Comparison of ENCODE assay signal across 8 mouse cellular contexts in the genomic region with DNA sequence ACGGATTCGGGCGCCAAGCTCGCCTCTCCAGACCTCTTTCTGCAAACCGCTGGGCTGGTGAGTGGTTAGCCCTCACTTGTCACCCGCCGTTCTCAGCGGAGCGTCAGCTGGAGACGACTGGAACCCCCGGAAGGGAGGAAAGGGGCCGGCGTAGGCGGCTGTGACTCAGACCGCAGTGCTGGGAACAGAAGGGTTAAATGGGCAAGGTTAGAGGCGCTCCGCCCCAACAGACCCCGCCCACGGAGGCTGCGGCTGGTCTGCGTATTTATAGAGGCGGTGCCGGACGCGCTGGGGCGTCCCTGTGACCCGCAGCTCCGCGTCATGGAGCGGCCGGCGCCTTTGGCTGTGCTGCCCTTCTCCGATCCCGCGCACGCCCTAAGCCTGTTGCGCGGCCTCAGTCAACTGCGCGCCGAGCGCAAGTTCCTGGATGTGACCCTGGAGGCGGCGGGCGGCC. TPM values are rescaled to one million over a fixed set of nuclear protein-coding genes. Genes with fewer than 3 reads are reported as not detected.
DNase-seq lines count a peak whose midpoint lies in the region; ATAC-seq and TF ChIP-seq lines count a peak whose summit lies in the region.

A gene (plus strand): TSS at position 182 of the 454 bp plus-strand sequence.

- peak within 1 kb of the TSS; percentile 62 for H3K27ac ChIP-seq in forebrain, embryonic 15.5 days (replicated peaks)
- H3K27ac ChIP-seq in layer of hippocampus, adult 2 months, result peak within 1 kb of the TSS; percentile 97
- peak within 1 kb of the TSS; percentile 95 for H3K27ac ChIP-seq in lung, embryonic 14.5 days (ENCODE audit: low read depth)
- H3K27ac ChIP-seq in olfactory bulb, adult 2 months (ENCODE audit: insufficient read depth, low read depth, low read length), result peak within 1 kb of the TSS; percentile 73
- H3K27ac ChIP-seq in thymus, adult 2 months (ENCODE audit: control insufficient read depth, insufficient read depth, low read length), result peak within 1 kb of the TSS; percentile 20; the same call in 1 of the 2 replicates

- DNase-seq in ES-CJ7 (ENCODE audit: low read depth, low spot score), result peak; percentile 91
- peak; percentile 90 for DNase-seq in cerebellum, adult 11 months
- DNase-seq in heart, postnatal 25 days (ENCODE audit: low spot score), result peak; percentile 93
- peak; percentile 90 to 93 for DNase-seq in layer of hippocampus, adult 2 months (ENCODE audit: low spot score in 2 of 2)
- DNase-seq in lung, embryonic 14.5 days, result peak; percentile 98
- DNase-seq in thymus, adult 2 months, result peak; percentile 90

- peak within 1 kb of the TSS; percentile 46 for H3K9ac ChIP-seq in forebrain, embryonic 15.5 days (replicated peaks)
- H3K9ac ChIP-seq in lung, embryonic 14.5 days, result peak within 1 kb of the TSS; percentile 67

- no peaks in the 10 kb centered on the region for H3K9me3 ChIP-seq in forebrain, embryonic 15.5 days
- H3K9me3 ChIP-seq in lung, embryonic 14.5 days (ENCODE audit: low read depth, low read length), result no peaks in the 10 kb centered on the region

- peak within 1 kb of the TSS; percentile 78 for H3K4me3 ChIP-seq in forebrain, embryonic 15.5 days
- peak within 1 kb of the TSS; percentile 93 for H3K4me3 ChIP-seq in layer of hippocampus, adult 2 months
- peak within 1 kb of the TSS; percentile 79 for H3K4me3 ChIP-seq in lung, embryonic 14.5 days (ENCODE audit: low read depth, low read length)
- H3K4me3 ChIP-seq in olfactory bulb, adult 2 months (ENCODE audit: insufficient read depth, low read depth, low read length), result peak within 1 kb of the TSS; percentile 78
- peak within 1 kb of the TSS; percentile 93 for H3K4me3 ChIP-seq in thymus, adult 2 months (ENCODE audit: control insufficient read depth, insufficient read depth, low read length)

- TF ChIP-seq CTCF in layer of hippocampus, adult 2 months (conservative IDR thresholded peaks at IDR 0.05), result no peak
- no peak for TF ChIP-seq CTCF in lung, embryonic 14.5 days (IDR thresholded peaks at IDR 0.05; ENCODE audit: low read depth)
- TF ChIP-seq CTCF in olfactory bulb, adult 2 months (IDR thresholded peaks at IDR 0.05; ENCODE audit: insufficient read depth, low read depth, low read length), result no peak
- peak; percentile 44; the same call in 1 of the 2 replicates for TF ChIP-seq CTCF in thymus, adult 2 months (IDR thresholded peaks at IDR 0.05; ENCODE audit: borderline replicate concordance, control insufficient read depth, extremely low read depth, insufficient read depth, low read length, poor library complexity)

- intact Hi-C loops in heart, postnatal 25 days (cut with DNase I), result no loop called here

- H3K4me1 ChIP-seq in forebrain, embryonic 15.5 days, result peaks cover 31% of the 10 kb centered on the region
- H3K4me1 ChIP-seq in lung, embryonic 14.5 days (ENCODE audit: insufficient read depth), result peaks cover 29% of the 10 kb centered on the region
- peaks cover 45% of the 10 kb centered on the region for H3K4me1 ChIP-seq in olfactory bulb, adult 2 months (ENCODE audit: control insufficient read depth, insufficient read depth, low read length)
- H3K4me1 ChIP-seq in thymus, adult 2 months (replicated peaks; ENCODE audit: control insufficient read depth, insufficient read depth, low read length), result peaks cover 27% of the 10 kb centered on the region

- peak within 1 kb of the TSS; percentile 94 for H3K4me2 ChIP-seq in forebrain, embryonic 15.5 days (replicated peaks)
- peak within 1 kb of the TSS; percentile 100 for H3K4me2 ChIP-seq in lung, embryonic 14.5 days

- under 1% methylated on average over 45 of the region's 45 CpGs for WGBS in forebrain, embryonic 15.5 days
- WGBS in lung, embryonic 14.5 days, result under 1% methylated on average over 45 of the region's 45 CpGs
- under 1% methylated on average over 45 of the region's 45 CpGs for WGBS in olfactory bulb, adult 2 months
- under 1% methylated on average over 45 of the region's 45 CpGs for WGBS in thymus, adult 2 months

- peaks cover 22% of the 10 kb centered on the region for H3K27me3 ChIP-seq in forebrain, embryonic 15.5 days
- H3K27me3 ChIP-seq in lung, embryonic 14.5 days (ENCODE audit: insufficient read depth, low read length), result no peaks in the 10 kb centered on the region
- no peaks in the 10 kb centered on the region for H3K27me3 ChIP-seq in thymus, adult 2 months (ENCODE audit: control insufficient read depth, insufficient read depth, low read length)

- H3K36me3 ChIP-seq in forebrain, embryonic 15.5 days, result no peaks in the 10 kb centered on the region
- H3K36me3 ChIP-seq in lung, embryonic 14.5 days (ENCODE audit: insufficient read depth), result peaks cover 12% of the 10 kb centered on the region; the same call in 1 of the 2 replicates
- no peaks in the 10 kb centered on the region for H3K36me3 ChIP-seq in thymus, adult 2 months (ENCODE audit: control insufficient read depth, insufficient read depth, low read length)

- ATAC-seq in forebrain, embryonic 15.5 days (replicated peaks), result peak; percentile 87
- peak; percentile 90 for ATAC-seq in lung, embryonic 14.5 days (ENCODE audit: insufficient read depth)

- TF ChIP-seq POLR2A in olfactory bulb, adult 2 months (IDR thresholded peaks at IDR 0.05; ENCODE audit: insufficient read depth, low read depth, low read length), result peak; percentile 92
- TF ChIP-seq POLR2A in thymus, adult 2 months (IDR thresholded peaks at IDR 0.05; ENCODE audit: control insufficient read depth, extremely low read depth, insufficient read depth, low read length, poor library complexity), result peak; percentile 88

RNA-seq across cellular contexts. Expression of the gene that starts here (rescaled TPM):
- 3.0 and 3.5 TPM in 2 replicates for polyA plus RNA-seq in forebrain, embryonic 15.5 days (2015; fragmentation: Nextera tagmentation; extraction: Ambion mirVana)
- total RNA-seq in heart, postnatal 25 days (2021), result 10 to 100 TPM; 69.8 to 76.2 TPM
- 10 to 100 TPM; 19.4 to 23.2 TPM for total RNA-seq in layer of hippocampus, adult 2 months (2021)
- polyA plus RNA-seq in lung, embryonic 14.5 days (2014; fragmentation: Nextera tagmentation; extraction: Ambion mirVana), result 10.3 and 10.6 TPM in 2 replicates
- polyA plus RNA-seq in olfactory bulb, adult 2 months (2012; ENCODE audit: insufficient read depth, insufficient read length, low replicate concordance, missing spikeins), result not detected in 2 replicates
- polyA plus RNA-seq in thymus, adult 2 months (2012; rRNA removed), result 33.8 and 41.5 TPM in 2 replicates

Comparison
In these comparisons a context has a peak if more than half of its experiments do, and no peak if none do; other contexts are left out.
1. Peak in every context shown above with its lines: DNase-seq, ATAC-seq, H3K4me3 ChIP-seq and H3K27ac ChIP-seq.
2. H3K27ac ChIP-seq: peak in every context shown above with its lines; median percentile 97 in layer of hippocampus, adult 2 months; 95 in lung, embryonic 14.5 days; 73 in olfactory bulb, adult 2 months; 62 in forebrain, embryonic 15.5 days; 20 in thymus, adult 2 months.